Comparison of ENCODE assay signal across 8 mouse cellular contexts in genomic region chr4:109676218-109677215, GRCm38 (mm10). TPM values are rescaled to one million over a fixed set of nuclear protein-coding genes. Genes with fewer than 3 reads are reported as not detected.
DNase-seq lines count a peak whose midpoint lies in the region; ATAC-seq and TF ChIP-seq lines count a peak whose summit lies in the region.

Faf1 (plus strand) TSS chr4:109676588.

- peaks cover 3% of the 10 kb centered on the region; the same call in 1 of the 2 replicates for H3K4me1 ChIP-seq in forebrain, embryonic 14.5 days (ENCODE audit: control insufficient read depth, insufficient read depth, low read length)
- peaks cover 4% of the 10 kb centered on the region; the same call in 1 of the 2 replicates for H3K4me1 ChIP-seq in lung, adult 2 months (ENCODE audit: control insufficient read depth, insufficient read depth, low read length)

- H3K27ac ChIP-seq in forebrain, embryonic 14.5 days (ENCODE audit: low read depth, low read length) = peak within 1 kb of the TSS; percentile 95

- H3K9me3 ChIP-seq in forebrain, embryonic 14.5 days (replicated peaks; ENCODE audit: control insufficient read depth, low read length) = no peaks in the 10 kb centered on the region

- H3K27me3 ChIP-seq in forebrain, embryonic 14.5 days (replicated peaks; ENCODE audit: control insufficient read depth, insufficient read depth, low read length) = no peaks in the 10 kb centered on the region

- TF ChIP-seq CTCF in lung, adult 2 months (IDR thresholded peaks at IDR 0.05; ENCODE audit: insufficient read depth, low read length) = no peak

- peak within 1 kb of the TSS; percentile 83 for H3K4me3 ChIP-seq in forebrain, embryonic 14.5 days (ENCODE audit: low read depth, low read length)
- H3K4me3 ChIP-seq in lung, adult 2 months (replicated peaks; ENCODE audit: extremely low read depth, low read depth, low read length) = peak within 1 kb of the TSS; percentile 97

- DNase-seq in ES-CJ7 (ENCODE audit: low read depth, low spot score) = peak; percentile 98
- DNase-seq in cerebellum, adult 11 months = peak; percentile 98
- DNase-seq in forebrain, embryonic 14.5 days (ENCODE audit: low spot score) = peak; percentile 98
- DNase-seq in heart, postnatal 14 days = peak; percentile 98
- DNase-seq in layer of hippocampus, adult 18-20 months (ENCODE audit: low spot score in 2 of 2) = peak; percentile 95 to 98
- DNase-seq in lung, adult 2 months = peak; percentile 99
- DNase-seq in thymus, adult 18-20 months = peak; percentile 96 to 98

- WGBS in forebrain, embryonic 14.5 days = under 1% methylated on average over 102 of the region's 107 CpGs
- WGBS in lung, adult 2 months = under 1% methylated on average over 101 of the region's 107 CpGs

- peak; percentile 80 for TF ChIP-seq POLR2A in lung, adult 2 months (IDR thresholded peaks at IDR 0.05; ENCODE audit: borderline replicate concordance, extremely low read depth, low read depth, low read length)

- peak within 1 kb of the TSS; percentile 69 for H3K4me2 ChIP-seq in forebrain, embryonic 14.5 days (ENCODE audit: low read length)

- H3K36me3 ChIP-seq in forebrain, embryonic 14.5 days (ENCODE audit: control insufficient read depth, insufficient read depth, low read length) = no peaks in the 10 kb centered on the region

- H3K9ac ChIP-seq in forebrain, embryonic 14.5 days (ENCODE audit: low read length) = peak within 1 kb of the TSS; percentile 87

- intact Hi-C loops in heart, postnatal 14 days (cut with DNase I) = no loop called here

- ATAC-seq in forebrain, embryonic 14.5 days = peak; percentile 98
- ATAC-seq in neutrophil, adult 5-6 weeks (ENCODE audit: extremely low read depth, insufficient number of reproducible peaks, low FRiP score, poor library complexity, severe bottlenecking) = peak; percentile 99

RNA-seq across cellular contexts. Expression of gene Faf1, which starts in this region (rescaled TPM):
- 33.9 and 34.8 TPM in 2 replicates for polyA plus RNA-seq in forebrain, embryonic 14.5 days (2014; fragmentation: Nextera tagmentation; extraction: Ambion mirVana)
- total RNA-seq in heart, postnatal 14 days (2021) = 10 to 100 TPM; 29.8 to 30.6 TPM
- total RNA-seq in layer of hippocampus, adult 18-20 months (2021) = 10 to 100 TPM; 22.2 to 25.0 TPM
- polyA plus RNA-seq in lung, adult 2 months (2012; rRNA removed) = 7.2 and 7.4 TPM in 2 replicates
- total RNA-seq in neutrophil, adult 5-6 weeks (2017) = 32.5 and 42.1 TPM in 2 replicates

Comparison
In these comparisons a context has a peak if more than half of its experiments do, and no peak if none do; other contexts are left out.
1. Peak in every context shown above with its lines: DNase-seq, ATAC-seq, H3K4me3 ChIP-seq and H3K27ac ChIP-seq.